In the genomic region with DNA sequence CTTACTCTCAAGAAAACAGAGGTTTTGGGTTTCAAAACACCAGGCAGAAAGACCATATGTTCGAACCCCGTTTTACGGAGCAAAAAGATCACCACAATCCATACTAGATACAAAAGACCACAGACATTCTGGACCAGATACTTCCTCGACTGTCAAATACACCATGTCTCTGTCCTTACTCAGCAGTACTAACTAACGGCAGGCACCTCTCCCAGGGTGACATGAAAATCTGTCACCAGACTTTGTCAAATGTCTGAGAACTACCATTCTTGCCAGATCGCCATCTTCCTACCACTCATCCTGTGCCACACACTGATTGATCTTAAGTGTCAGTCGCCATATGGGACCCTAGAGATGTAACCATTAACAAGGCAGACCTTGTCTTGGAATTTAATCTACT, we compare ENCODE assay signal across 7 mouse cellular contexts. TPM values are rescaled to one million over a fixed set of nuclear protein-coding genes. Genes with fewer than 3 reads are reported as not detected.
DNase-seq lines count a peak whose midpoint lies in the region; ATAC-seq and TF ChIP-seq lines count a peak whose summit lies in the region.

No protein-coding gene starts in this region.

- no peaks in the 10 kb centered on the region for H3K36me3 ChIP-seq in neural tube, embryonic 11.5 days (ENCODE audit: control insufficient read depth, insufficient read depth, low read length)
- no peaks in the 10 kb centered on the region for H3K36me3 ChIP-seq in limb, embryonic 14.5 days (ENCODE audit: control insufficient read depth, insufficient read depth, low read length)
- H3K36me3 ChIP-seq in stomach, embryonic 15.5 days: peaks cover 3% of the 10 kb centered on the region; the same call in 1 of the 2 replicates

- H3K4me1 ChIP-seq in neural tube, embryonic 11.5 days (ENCODE audit: control insufficient read depth, insufficient read depth, low read length): peaks cover 7% of the 10 kb centered on the region
- no peaks in the 10 kb centered on the region for H3K4me1 ChIP-seq in embryonic fibroblast, embryonic 13.5 days (ENCODE audit: control insufficient read depth, insufficient read depth, low read length)
- H3K4me1 ChIP-seq in limb, embryonic 14.5 days (ENCODE audit: control insufficient read depth, insufficient read depth, low read length): peaks cover 24% of the 10 kb centered on the region
- H3K4me1 ChIP-seq in stomach, embryonic 15.5 days: peaks cover 9% of the 10 kb centered on the region

- no peaks in the 10 kb centered on the region for H3K9me3 ChIP-seq in neural tube, embryonic 11.5 days (ENCODE audit: control insufficient read depth, low read length)
- H3K9me3 ChIP-seq in limb, embryonic 14.5 days (ENCODE audit: control insufficient read depth, low read length): no peaks in the 10 kb centered on the region
- no peaks in the 10 kb centered on the region for H3K9me3 ChIP-seq in stomach, embryonic 15.5 days

- no peak for TF ChIP-seq CTCF in embryonic fibroblast, embryonic 13.5 days (IDR thresholded peaks at IDR 0.05; ENCODE audit: borderline replicate concordance, insufficient read depth, low read length)

- DNase-seq in neural tube, embryonic 11.5 days (ENCODE audit: low spot score): no peak
- DNase-seq in neural tube, embryonic 10.5 days (ENCODE audit: extremely low spot score, low spot score): no peak
- no peak for DNase-seq in limb, embryonic 14.5 days (ENCODE audit: low spot score)
- no peak for DNase-seq in ovary, adult 18-20 months (ENCODE audit: low spot score)
- DNase-seq in gastrocnemius, postnatal 25 days: no peak

- TF ChIP-seq POLR2A in embryonic fibroblast, embryonic 13.5 days (IDR thresholded peaks at IDR 0.05; ENCODE audit: low read depth, low read length): no peak
- TF ChIP-seq POLR2A in limb, embryonic 14.5 days (IDR thresholded peaks at IDR 0.05; ENCODE audit: borderline replicate concordance, extremely low read depth, insufficient read depth, insufficient read length): no peak

- H3K4me3 ChIP-seq in neural tube, embryonic 11.5 days (ENCODE audit: low read depth, low read length): peak overlapping the region; percentile 89
- H3K4me3 ChIP-seq in embryonic fibroblast, embryonic 13.5 days (ENCODE audit: insufficient read depth, low read length): peak overlapping the region; percentile 98
- H3K4me3 ChIP-seq in limb, embryonic 14.5 days (replicated peaks; ENCODE audit: low read length): peak overlapping the region; percentile 82
- peak overlapping the region; percentile 90 for H3K4me3 ChIP-seq in stomach, embryonic 15.5 days (replicated peaks)

- H3K27ac ChIP-seq in neural tube, embryonic 11.5 days (ENCODE audit: low read depth, low read length): no peak overlapping the region
- H3K27ac ChIP-seq in embryonic fibroblast, embryonic 13.5 days (ENCODE audit: insufficient read depth, low read length): no peak overlapping the region
- no peak overlapping the region for H3K27ac ChIP-seq in limb, embryonic 14.5 days (replicated peaks; ENCODE audit: low read depth, low read length)
- H3K27ac ChIP-seq in stomach, embryonic 15.5 days: no peak overlapping the region

- H3K4me2 ChIP-seq in neural tube, embryonic 11.5 days (ENCODE audit: low read depth): peak overlapping the region; percentile 73
- peak overlapping the region; percentile 82 for H3K4me2 ChIP-seq in limb, embryonic 14.5 days (replicated peaks; ENCODE audit: low read depth, low read length, severe bottlenecking)
- H3K4me2 ChIP-seq in stomach, embryonic 15.5 days: peak overlapping the region; percentile 64

- no peak for ATAC-seq in neural tube, embryonic 11.5 days (ENCODE audit: insufficient read depth, low FRiP score, low TSS enrichment)
- ATAC-seq in limb, embryonic 14.5 days (ENCODE audit: low FRiP score, low read depth): no peak
- ATAC-seq in stomach, embryonic 15.5 days (ENCODE audit: insufficient read depth, low FRiP score, low read depth): no peak

- H3K27me3 ChIP-seq in neural tube, embryonic 11.5 days (ENCODE audit: control insufficient read depth, insufficient read depth, low read length): no peaks in the 10 kb centered on the region
- H3K27me3 ChIP-seq in limb, embryonic 14.5 days (ENCODE audit: control insufficient read depth, insufficient read depth, low read length): no peaks in the 10 kb centered on the region
- H3K27me3 ChIP-seq in stomach, embryonic 15.5 days (replicated peaks): no peaks in the 10 kb centered on the region

- WGBS in neural tube, embryonic 11.5 days: 4% methylated on average over 7 of the region's 7 CpGs
- WGBS in limb, embryonic 14.5 days: 2% methylated on average over 7 of the region's 7 CpGs
- WGBS in stomach, embryonic 15.5 days: 4% methylated on average over 7 of the region's 7 CpGs

- peak overlapping the region; percentile 83 for H3K9ac ChIP-seq in neural tube, embryonic 11.5 days (ENCODE audit: low read length)
- H3K9ac ChIP-seq in limb, embryonic 14.5 days (ENCODE audit: low read depth, low read length, severe bottlenecking): peak overlapping the region; percentile 88
- peak overlapping the region; percentile 55 for H3K9ac ChIP-seq in stomach, embryonic 15.5 days

RNA-seq across cellular contexts. Expression of a gene that starts 1.0 kb away (rescaled TPM):
- 50.8 and 52.1 TPM in 2 replicates for polyA plus RNA-seq in neural tube, embryonic 11.5 days (2014; fragmentation: Nextera tagmentation; extraction: Ambion mirVana)
- polyA plus RNA-seq in embryonic fibroblast, embryonic 13.5 days (2011; ENCODE audit: insufficient read length, low read depth, missing spikeins): 76.0 and 120 TPM in 2 replicates
- 21.9 and 43.1 TPM in 2 replicates for polyA plus RNA-seq in limb, embryonic 14.5 days (2012; rRNA removed)
- 47.7 and 53.5 TPM in 2 replicates for polyA plus RNA-seq in limb, embryonic 14.5 days (2014; fragmentation: Nextera tagmentation; extraction: Ambion mirVana)
- polyA plus RNA-seq in stomach, embryonic 15.5 days (2015; fragmentation: Nextera tagmentation; extraction: Ambion mirVana): 47.5 and 49.7 TPM in 2 replicates
- 1 to 10 TPM; 1.6 to 2.5 TPM for total RNA-seq in gastrocnemius, postnatal 25 days (2021)
